Mouse (Mus musculus) hematopoietic stem cell, adult 5-6 weeks (primary cell): Measurements from ENCODE around the gene Srprb. TPM values are rescaled to one million over a fixed set of nuclear protein-coding genes. Genes with fewer than 3 reads are reported as not detected.

Source experiments
- ATAC-seq, 2 experiments: fragments of 125-278 bp in 1 of 2; replicated peaks in 1 of 2; 2 replicates each; pipeline ENCODE4 v1.8.0; 2016 to 2017; ENCODE audit warnings: inconsistent platforms in 2 of 2, mild to moderate bottlenecking in 2 of 2, moderate number of reproducible peaks in 2 of 2, low read depth in 1 of 2, moderate TSS enrichment in 1 of 2; ENCODE audit not compliant: low FRiP score in 2 of 2, poor library complexity in 2 of 2, severe bottlenecking in 2 of 2, insufficient read depth in 1 of 2, low TSS enrichment in 1 of 2
- total RNA-seq: library from RNA; stranded (forward); fragments of 172-1452, 232-1000 nt; gene quantifications from 2 replicates; pipeline ENCODE4 v1.2.3, GENCODE M21; 2017

Gene Srprb
- total RNA-seq, result 19.1 and 21.7 TPM in 2 replicates

GRCm38 (mm10) chr9:103201561-103202260, at the start of gene Srprb:
Gene Srprb, minus strand, starts transcription at chr9:103202137.
- ATAC-seq, result peak; percentile 98 to 99

GRCm38 (mm10) chr9:103248618-103249017, 46.7 kb upstream of the Srprb start:
- no peak for ATAC-seq

GRCm38 (mm10) chr9:103246526-103247168, 44.7 kb upstream of the Srprb start:
- no peak for ATAC-seq

- ATAC-seq, result no peak
Measured at GRCm38 (mm10) chr9:103243640-103244039, 41.7 kb upstream of the Srprb start.

GRCm38 (mm10) chr9:103241206-103241605, 39.3 kb upstream of the Srprb start:
- no peak for ATAC-seq

- ATAC-seq, result no peak
Measured at GRCm38 (mm10) chr9:103239471-103239870, 37.5 kb upstream of the Srprb start.

- no peak for ATAC-seq
Measured at GRCm38 (mm10) chr9:103234565-103235165, 32.7 kb upstream of the Srprb start.

- no peak for ATAC-seq
Measured at GRCm38 (mm10) chr9:103234059-103234458, 32.1 kb upstream of the Srprb start.

- no peak for ATAC-seq
Measured at GRCm38 (mm10) chr9:103233006-103233395, 31.1 kb upstream of the Srprb start.

GRCm38 (mm10) chr9:103232232-103233005, 30.5 kb upstream of the Srprb start:
- no peak for ATAC-seq

GRCm38 (mm10) chr9:103230151-103230951, 28.4 kb upstream of the Srprb start, which contains the start of the genes Gm20425 and Trf:
Gene Gm20425, minus strand, starts transcription at chr9:103230307.
Gene Trf, minus strand, starts transcription at chr9:103230444.
- ATAC-seq, result peak; percentile 76 to 81

GRCm38 (mm10) chr9:103229037-103229867, 27.3 kb upstream of the Srprb start:
- no peak for ATAC-seq

- no peak for ATAC-seq
Measured at GRCm38 (mm10) chr9:103228370-103229003, 26.6 kb upstream of the Srprb start.

GRCm38 (mm10) chr9:103227760-103228159, 25.8 kb upstream of the Srprb start:
- no peak for ATAC-seq

GRCm38 (mm10) chr9:103226806-103227205, 24.9 kb upstream of the Srprb start:
- no peak for ATAC-seq

GRCm38 (mm10) chr9:103225464-103225863, 23.5 kb upstream of the Srprb start:
- peak; percentile 40 to 61; a peak in 3 of 4 replicates for ATAC-seq
